Mouse (Mus musculus): ENCODE data around the gene Smyd5.

The Smyd5 gene

DNA sequence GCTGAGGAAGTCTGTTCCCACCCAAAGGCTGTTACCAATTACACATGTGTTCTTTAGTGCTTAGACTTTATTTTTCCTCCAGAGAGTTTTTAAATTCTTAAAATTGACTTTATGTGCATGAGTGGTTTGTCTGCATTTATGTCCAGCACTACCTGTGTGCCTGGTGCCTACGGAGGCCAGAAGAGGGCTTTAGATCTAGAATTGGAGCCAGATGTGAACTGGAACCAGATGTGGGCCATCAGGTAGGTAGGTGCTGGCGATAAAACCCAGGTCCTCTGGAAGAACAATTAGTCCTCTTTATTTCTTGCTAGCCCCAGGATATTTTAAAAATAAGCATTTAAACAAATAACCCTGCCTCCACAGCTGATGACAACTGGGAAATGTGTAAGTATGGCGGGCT lies 59.8 kb downstream of the Smyd5 start:
- DNase-seq (ENCODE audit: low read depth, low spot score): no peak
